Mouse (Mus musculus) megakaryocyte, embryonic 14.5 days (primary cell): ENCODE measurements around the gene Ddx5.

ENCODE experiments used
- FLI1 ChIP-seq: IDR thresholded peaks from 2 replicates; pipeline ENCODE4 v1.6.1; 2012; ENCODE audit warnings: low read length, inconsistent platforms, mixed read lengths
- GATA1 ChIP-seq: IDR thresholded peaks from 3 replicates; pipeline ENCODE4 v1.6.1; 2012; ENCODE audit warnings: mixed read lengths, low read length, inconsistent platforms, borderline replicate concordance

- no peak for TF ChIP-seq GATA1
- no peak for TF ChIP-seq FLI1
Observed at GRCm38 (mm10) chr11:106779388-106780088, 9.4 kb downstream of the Ddx5 start, which contains the start of gene Polg2.
